Mouse (Mus musculus) C2C12 (cell line): ENCODE results near the gene Tcf12. TPM values are rescaled to one million over a fixed set of nuclear protein-coding genes. Genes with fewer than 3 reads are reported as not detected.

ENCODE experiments used
- H3K27me3 ChIP-seq: one replicate; pipeline ENCODE4 v1.6.1; 2011; ENCODE audit not compliant: control insufficient read depth, insufficient read depth, insufficient read length
- H3K36me3 ChIP-seq: one replicate; pipeline ENCODE4 v1.6.1; 2011; ENCODE audit not compliant: control insufficient read depth, insufficient read depth
- H3K4me3 ChIP-seq: one replicate; pipeline ENCODE4 v1.5.1; 2011; ENCODE audit warnings: mild to moderate bottlenecking, control low read depth; ENCODE audit not compliant: poor library complexity, insufficient read depth, severe bottlenecking
- H3K79me2 ChIP-seq: one replicate; pipeline ENCODE4 v1.6.1; 2011; ENCODE audit not compliant: control insufficient read depth, insufficient read depth
- H3K79me3 ChIP-seq: one replicate; pipeline ENCODE4 v1.6.1; 2011; ENCODE audit warnings: low read depth, control low read depth
- H3ac ChIP-seq: one replicate; pipeline ENCODE3; 2011; ENCODE audit warnings: low read depth; ENCODE audit not compliant: control insufficient read depth, insufficient read length
- CEBPB ChIP-seq: IDR thresholded peaks from one replicate; pipeline ENCODE4 v1.6.1; 2011; ENCODE audit warnings: low read depth, mild to moderate bottlenecking, control low read depth, moderate library complexity
- CTCF ChIP-seq: IDR thresholded peaks from one replicate; pipeline ENCODE4 v1.5.1; 2011; ENCODE audit not compliant: control insufficient read depth, insufficient read depth, insufficient read length
- FOSL1 ChIP-seq: IDR thresholded peaks from one replicate; pipeline ENCODE4 v1.8.0; 2011; ENCODE audit warnings: mild to moderate bottlenecking, low read length; ENCODE audit not compliant: poor library complexity, insufficient read depth, severe bottlenecking
- MAX ChIP-seq: IDR thresholded peaks from one replicate; pipeline ENCODE4 v1.6.1; 2011; ENCODE audit warnings: mild to moderate bottlenecking, control low read depth
- MYOD1 ChIP-seq: IDR thresholded peaks from one replicate; pipeline ENCODE4 v1.6.1; 2011; ENCODE audit warnings: low read depth; ENCODE audit not compliant: control insufficient read depth, insufficient read length
- MYOG ChIP-seq: IDR thresholded peaks from one replicate; pipeline ENCODE4 v1.6.1; 2011; ENCODE audit not compliant: control insufficient read depth, insufficient read length; ENCODE audit errors: extremely low read depth
- USF1 ChIP-seq: IDR thresholded peaks from one replicate; pipeline ENCODE4 v1.6.1; 2011; ENCODE audit warnings: low read depth, mild to moderate bottlenecking, control low read depth, moderate library complexity
- polyA plus RNA-seq: library from polyadenylated mRNA; unstranded; fragments of >200 nt; fragmentation: generic; extraction: Trizol; gene quantifications from one replicate; pipeline ENCODE4 v1.2.1, GENCODE M21; 2012; ENCODE audit warnings: missing spikeins

Gene Tcf12
- polyA plus RNA-seq, 1 experiment = 26.2 TPM

DNA sequence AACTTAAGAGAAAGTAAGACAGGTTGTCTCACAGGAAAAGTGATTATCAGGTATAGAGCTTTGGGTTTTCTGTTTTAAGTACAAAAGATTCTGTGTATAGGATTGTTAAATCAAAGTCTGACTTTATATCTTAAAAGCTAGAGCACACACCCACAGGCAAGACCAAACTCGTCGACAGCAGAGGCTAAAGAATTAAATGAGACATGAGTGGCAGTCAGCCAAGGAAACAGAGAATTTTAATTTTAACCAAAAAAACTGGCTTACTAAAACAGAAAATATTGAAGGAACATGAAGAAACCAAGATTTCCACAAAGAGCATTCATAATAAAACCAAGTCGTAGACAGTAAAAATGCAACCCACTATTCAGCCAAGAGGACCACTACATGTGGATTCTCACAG lies 90.2 kb downstream of the Tcf12 start:
- H3ac ChIP-seq = no peak overlapping the region
- H3K27me3 ChIP-seq = no peaks in the 10 kb centered on the region
- peaks cover 60% of the 10 kb centered on the region for H3K79me3 ChIP-seq
- no peak overlapping the region for H3K4me3 ChIP-seq
- H3K79me2 ChIP-seq = peaks cover 100% of the 10 kb centered on the region
- no peak for TF ChIP-seq CEBPB
- TF ChIP-seq USF1 = no peak
- TF ChIP-seq CTCF = no peak
- no peak for TF ChIP-seq MYOG
- no peak for TF ChIP-seq FOSL1
- no peak for TF ChIP-seq MAX
- no peak for TF ChIP-seq MYOD1
- H3K36me3 ChIP-seq = no peaks in the 10 kb centered on the region

DNA sequence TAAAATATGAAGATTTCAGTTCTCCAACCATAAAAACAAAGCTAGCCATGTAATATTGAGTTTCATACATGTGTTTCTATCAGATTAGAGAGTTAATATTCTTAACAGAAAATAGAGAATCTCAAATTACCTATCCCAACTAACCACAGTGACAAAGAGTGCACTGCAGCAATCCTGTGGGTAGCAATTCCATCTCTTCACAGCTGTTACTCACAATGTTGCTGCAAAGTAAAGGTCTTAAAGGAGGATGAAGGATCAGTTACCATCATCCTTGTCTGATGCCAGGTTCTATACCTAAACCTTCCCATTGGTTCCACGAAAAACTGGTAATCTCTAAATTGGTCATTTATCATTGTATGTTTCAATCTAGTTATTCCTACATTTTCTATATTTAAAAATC lies 95.7 kb downstream of the Tcf12 start:
- H3K4me3 ChIP-seq = no peak overlapping the region
- TF ChIP-seq FOSL1 (no peak), MYOD1 (peak; percentile 41)
- H3K79me3 ChIP-seq = peaks cover 31% of the 10 kb centered on the region
- H3K79me2 ChIP-seq = peaks cover 97% of the 10 kb centered on the region
- peaks cover 3% of the 10 kb centered on the region for H3K36me3 ChIP-seq
- no peaks in the 10 kb centered on the region for H3K27me3 ChIP-seq
- no peak overlapping the region for H3ac ChIP-seq

DNA sequence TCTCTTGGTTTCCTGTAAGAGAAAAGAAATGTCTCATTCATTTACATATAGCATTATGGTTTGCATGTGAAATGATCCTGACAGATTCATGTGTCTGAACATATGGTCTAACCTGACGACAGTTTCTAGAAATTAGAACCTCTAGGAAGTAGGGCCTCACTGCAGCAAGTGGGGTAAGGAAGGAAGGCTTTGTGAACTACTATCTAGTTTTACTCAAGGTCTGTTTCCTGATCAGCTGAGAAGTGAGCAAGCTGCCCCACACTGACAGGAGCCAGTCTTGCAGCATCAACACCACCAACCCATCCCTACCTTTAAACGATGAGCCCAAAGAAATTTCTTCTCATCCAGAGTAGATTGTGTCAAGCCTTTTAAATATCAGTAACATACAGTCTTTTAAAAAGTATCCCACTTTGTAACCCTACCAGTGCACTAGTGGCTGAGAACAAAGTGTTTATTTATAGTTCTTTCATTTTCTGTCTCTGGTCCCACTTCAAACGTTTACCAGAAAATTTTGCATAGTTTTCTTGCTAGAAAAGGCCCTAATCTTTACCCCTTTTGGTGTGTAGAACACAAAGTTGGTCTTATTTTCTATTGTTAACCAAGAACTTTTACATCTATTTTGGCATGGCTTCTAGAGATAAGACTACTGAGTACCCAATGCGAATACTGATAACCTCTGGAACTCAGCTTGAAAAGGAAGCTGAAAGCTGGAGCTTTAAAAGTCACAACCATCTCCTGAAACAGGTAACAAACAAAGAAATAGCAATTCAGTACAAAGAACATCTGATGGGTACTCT lies 96.9 kb downstream of the Tcf12 start:
- Histone ChIP-seq H3K79me2 (peaks cover 92% of the 10 kb centered on the region), H3ac (no peak overlapping the region), H3K27me3 (no peaks in the 10 kb centered on the region), H3K36me3 (peaks cover 3% of the 10 kb centered on the region), H3K4me3 (no peak overlapping the region), H3K79me3 (peaks cover 31% of the 10 kb centered on the region)
- no peak for TF ChIP-seq CTCF
- TF ChIP-seq FOSL1 = no peak
- no peak for TF ChIP-seq MYOD1
- TF ChIP-seq MYOG = no peak
- TF ChIP-seq MAX = no peak
- TF ChIP-seq CEBPB = no peak
- TF ChIP-seq USF1 = no peak

DNA sequence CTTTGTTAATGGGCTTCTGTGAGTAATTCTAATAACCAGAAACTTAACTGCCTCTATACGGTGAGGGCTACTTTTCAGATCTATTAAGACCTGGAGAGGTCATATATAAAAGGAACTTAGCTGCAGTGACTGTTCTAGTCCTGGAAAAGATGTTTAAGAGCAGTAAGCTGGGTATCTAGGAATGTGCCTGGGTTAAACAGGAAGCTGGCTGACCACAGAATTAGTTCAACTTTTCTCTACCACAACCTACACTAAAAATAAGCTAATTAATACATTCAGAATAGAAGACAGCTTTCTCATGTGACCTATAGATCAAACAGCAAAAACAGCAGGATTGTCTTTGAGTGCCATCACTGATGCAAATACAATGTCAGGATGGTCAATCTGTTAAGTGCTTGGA lies 98.1 kb downstream of the Tcf12 start:
- Histone ChIP-seq H3K36me3 (peaks cover 3% of the 10 kb centered on the region), H3K4me3 (no peak overlapping the region), H3K79me2 (peaks cover 91% of the 10 kb centered on the region), H3K27me3 (no peaks in the 10 kb centered on the region), H3ac (no peak overlapping the region), H3K79me3 (peaks cover 31% of the 10 kb centered on the region)
- TF ChIP-seq CEBPB = no peak

DNA sequence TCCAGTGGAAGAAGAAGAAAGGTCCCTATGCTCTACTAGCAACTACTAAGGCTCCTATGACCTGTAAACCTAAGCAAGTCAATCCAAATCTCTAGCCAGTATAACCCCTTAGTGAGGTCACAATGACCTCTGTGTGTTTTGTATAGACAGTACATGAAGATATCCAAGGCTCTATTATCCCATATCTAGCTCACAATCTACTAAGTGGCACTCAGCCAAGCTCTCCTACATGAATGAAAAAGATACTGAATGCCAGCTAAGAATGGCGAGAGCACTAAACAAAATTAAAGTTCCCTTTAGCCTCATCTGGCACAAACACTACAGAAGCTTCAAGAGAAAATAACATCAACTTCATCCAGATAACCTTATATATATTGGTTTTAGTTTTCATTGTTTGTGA lies 103.0 kb downstream of the Tcf12 start:
- Histone ChIP-seq H3K36me3 (peaks cover 3% of the 10 kb centered on the region), H3K4me3 (no peak overlapping the region), H3K79me3 (peaks cover 25% of the 10 kb centered on the region), H3K27me3 (no peaks in the 10 kb centered on the region), H3ac (no peak overlapping the region), H3K79me2 (peaks cover 67% of the 10 kb centered on the region)
- TF ChIP-seq FOSL1 (no peak), CTCF (no peak), MYOG (no peak), CEBPB (no peak), MAX (no peak), MYOD1 (no peak), USF1 (no peak)

DNA sequence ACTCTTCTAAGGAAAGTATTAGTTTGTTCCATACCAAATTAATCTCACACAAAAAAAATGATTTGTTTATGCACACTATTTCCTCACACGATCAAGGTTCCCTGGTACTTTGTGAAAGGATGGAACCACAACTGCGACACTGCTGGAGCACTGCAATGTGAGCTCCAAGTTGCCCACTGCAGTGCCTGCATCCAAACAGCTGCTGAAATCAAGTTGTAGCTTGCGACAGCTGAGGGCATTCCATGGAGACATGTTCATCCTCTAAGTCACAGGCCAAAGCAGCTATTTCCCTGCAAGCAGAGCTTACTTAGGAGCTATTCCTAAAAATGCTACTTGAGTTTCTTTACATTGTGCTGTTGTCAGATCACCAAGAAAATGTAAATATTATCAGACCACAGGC lies 120.5 kb downstream of the Tcf12 start:
- H3K79me2 ChIP-seq = peaks cover 84% of the 10 kb centered on the region
- no peak overlapping the region for H3ac ChIP-seq
- H3K27me3 ChIP-seq = no peaks in the 10 kb centered on the region
- no peaks in the 10 kb centered on the region for H3K36me3 ChIP-seq
- TF ChIP-seq USF1 (no peak), MYOD1 (peak; percentile 32), FOSL1 (no peak)
- no peak overlapping the region for H3K4me3 ChIP-seq
- H3K79me3 ChIP-seq = peaks cover 18% of the 10 kb centered on the region
